Mouse (Mus musculus) forebrain, embryonic 11.5 days (tissue): ENCODE measurements around the gene 1700023F06Rik. TPM values are rescaled to one million over a fixed set of nuclear protein-coding genes. Genes with fewer than 3 reads are reported as not detected.

ENCODE experiments used
- ATAC-seq: fragments of 200-750 bp; cut with Nextera tagmentation; replicated peaks from 2 replicates; pipeline ENCODE4 v1.8.0; 2017; ENCODE audit warnings: moderate TSS enrichment; ENCODE audit not compliant: low FRiP score
- DNase-seq: peaks from one replicate; pipeline ENCODE4 v3.0.0-alpha.2; 2017; ENCODE audit warnings: low spot score
- H3K27ac ChIP-seq: fragments of 300-500 bp; sonication (generic); 2 replicates; pipeline ENCODE4 v1.5.1; 2014; ENCODE audit warnings: low read depth, low read length
- H3K27me3 ChIP-seq: fragments of 300-500 bp; sonication (generic); 2 replicates; pipeline ENCODE4 v1.6.1; 2014; ENCODE audit warnings: mild to moderate bottlenecking, low read length, mixed read lengths; ENCODE audit not compliant: control insufficient read depth, insufficient read depth
- H3K36me3 ChIP-seq: fragments of 300-500 bp; sonication (generic); 2 replicates; pipeline ENCODE4 v1.6.1; 2014; ENCODE audit warnings: mild to moderate bottlenecking, low read length, moderate library complexity, mixed read lengths; ENCODE audit not compliant: control insufficient read depth, insufficient read depth
- H3K4me1 ChIP-seq: fragments of 300-500 bp; sonication (generic); replicated peaks from 2 replicates; pipeline ENCODE4 v1.6.1; 2014; ENCODE audit warnings: low read length, mixed read lengths; ENCODE audit not compliant: control insufficient read depth, insufficient read depth
- H3K4me2 ChIP-seq: fragments of 300-500 bp; sonication (generic); 2 replicates; pipeline ENCODE4 v1.6.1; 2014; ENCODE audit warnings: low read depth, mild to moderate bottlenecking, low read length, moderate library complexity, mixed read lengths; ENCODE audit not compliant: severe bottlenecking
- H3K4me3 ChIP-seq: fragments of 300-500 bp; sonication (generic); 2 replicates; pipeline ENCODE4 v1.5.1; 2014; ENCODE audit warnings: low read depth, low read length
- H3K9ac ChIP-seq: fragments of 300-500 bp; sonication (generic); 2 replicates; pipeline ENCODE4 v1.6.1; 2014; ENCODE audit warnings: low read length
- H3K9me3 ChIP-seq: fragments of 300-500 bp; sonication (generic); 2 replicates; pipeline ENCODE4 v1.6.1; 2016; ENCODE audit warnings: low read length, mixed read lengths; ENCODE audit not compliant: control insufficient read depth
- WGBS: fragments of 180-500 bp; shearing (Covaris S2); extraction: QIAGEN DNeasy Blood & Tissue Kit; methylation state at CpG from one replicate; pipeline ENCODE4 v1.1.7; 2014; 5-methylcytosine and 5-hydroxymethylcytosine counted together
- polyA plus RNA-seq: library from polyadenylated mRNA; unstranded; fragments of >200 nt; fragmentation: Nextera tagmentation; extraction: Ambion mirVana; gene quantifications from 2 replicates; pipeline ENCODE4 v1.2.1, GENCODE M21; 2014

Gene 1700023F06Rik
- polyA plus RNA-seq, 1 experiment from 2014 or later = 0.23 TPM

- ATAC-seq (0 out of 2 replicates have a peak, but pooled peaks have one; percentile 60), DNase-seq (peak; percentile 66)
- H3K27me3 ChIP-seq = peaks cover 49% of the 10 kb centered on the region
- H3K9ac ChIP-seq = peak overlapping the region; percentile 43
- under 1% methylated on average over 58 of the region's 59 CpGs for WGBS
- H3K4me1 ChIP-seq = peaks cover 5% of the 10 kb centered on the region; the same call in 1 of the 2 replicates
- H3K4me3 ChIP-seq = peak overlapping the region; percentile 40
- H3K36me3 ChIP-seq = no peaks in the 10 kb centered on the region
- H3K27ac ChIP-seq = no peak overlapping the region
- H3K9me3 ChIP-seq = no peaks in the 10 kb centered on the region
- peak overlapping the region; percentile 70 for H3K4me2 ChIP-seq
These were observed 9.2 kb downstream of the 1700023F06Rik start for GRCm38 (mm10) chr11:103198911-103199803.

GRCm38 (mm10) chr11:103198339-103198738 lies 10.0 kb downstream of the 1700023F06Rik start:
- no peak overlapping the region; the same call in 1 of the 2 replicates for H3K4me2 ChIP-seq
- ATAC-seq (no peak), DNase-seq (no peak)
- no peak overlapping the region for H3K27ac ChIP-seq
- peaks cover 5% of the 10 kb centered on the region; the same call in 1 of the 2 replicates for H3K4me1 ChIP-seq
- no peaks in the 10 kb centered on the region for H3K36me3 ChIP-seq
- peaks cover 57% of the 10 kb centered on the region for H3K27me3 ChIP-seq
- 2% methylated on average over 16 of the region's 16 CpGs for WGBS
- H3K9ac ChIP-seq = no peak overlapping the region
- no peak overlapping the region; the same call in 1 of the 2 replicates for H3K4me3 ChIP-seq
- no peaks in the 10 kb centered on the region for H3K9me3 ChIP-seq

- H3K4me3 ChIP-seq = no peak overlapping the region
- H3K9me3 ChIP-seq = no peaks in the 10 kb centered on the region
- DNase-seq (no peak), ATAC-seq (no peak)
- peaks cover 67% of the 10 kb centered on the region for H3K27me3 ChIP-seq
- H3K36me3 ChIP-seq = no peaks in the 10 kb centered on the region
- no peak overlapping the region for H3K4me2 ChIP-seq
- H3K4me1 ChIP-seq = peaks cover 11% of the 10 kb centered on the region; the same call in 1 of the 2 replicates
- 78% methylated on average over 4 of the region's 4 CpGs for WGBS
- no peak overlapping the region for H3K27ac ChIP-seq
- no peak overlapping the region for H3K9ac ChIP-seq
These were observed 11.0 kb downstream of the 1700023F06Rik start for GRCm38 (mm10) chr11:103197340-103197739.

- H3K36me3 ChIP-seq = no peaks in the 10 kb centered on the region
- no peak overlapping the region for H3K9ac ChIP-seq
- H3K4me2 ChIP-seq = no peak overlapping the region
- H3K27ac ChIP-seq = no peak overlapping the region
- DNase-seq (no peak), ATAC-seq (no peak)
- H3K4me3 ChIP-seq = no peak overlapping the region
- peaks cover 79% of the 10 kb centered on the region for H3K27me3 ChIP-seq
- H3K9me3 ChIP-seq = no peaks in the 10 kb centered on the region
- H3K4me1 ChIP-seq = peaks cover 11% of the 10 kb centered on the region; the same call in 1 of the 2 replicates
- WGBS = 90% methylated on average over 5 of the region's 5 CpGs
These were observed 12.7 kb downstream of the 1700023F06Rik start for GRCm38 (mm10) chr11:103195656-103196055.

GRCm38 (mm10) chr11:103195236-103195635 lies 13.1 kb downstream of the 1700023F06Rik start:
- DNase-seq (no peak), ATAC-seq (no peak)
- H3K27ac ChIP-seq = no peak overlapping the region
- no peak overlapping the region for H3K9ac ChIP-seq
- H3K4me3 ChIP-seq = no peak overlapping the region
- H3K4me1 ChIP-seq = peaks cover 11% of the 10 kb centered on the region; the same call in 1 of the 2 replicates
- no peaks in the 10 kb centered on the region for H3K36me3 ChIP-seq
- peaks cover 75% of the 10 kb centered on the region for H3K27me3 ChIP-seq
- H3K4me2 ChIP-seq = no peak overlapping the region
- no peaks in the 10 kb centered on the region for H3K9me3 ChIP-seq
- 92% methylated on average over 18 of the region's 18 CpGs for WGBS

- H3K27me3 ChIP-seq = peaks cover 61% of the 10 kb centered on the region
- no peaks in the 10 kb centered on the region for H3K9me3 ChIP-seq
- peaks cover 9% of the 10 kb centered on the region; the same call in 1 of the 2 replicates for H3K4me1 ChIP-seq
- 32% methylated on average over 9 of the region's 9 CpGs for WGBS
- no peak overlapping the region for H3K27ac ChIP-seq
- H3K36me3 ChIP-seq = no peaks in the 10 kb centered on the region
- DNase-seq (no peak), ATAC-seq (no peak)
- no peak overlapping the region for H3K9ac ChIP-seq
- no peak overlapping the region for H3K4me2 ChIP-seq
- H3K4me3 ChIP-seq = no peak overlapping the region
These were observed 14.6 kb downstream of the 1700023F06Rik start for GRCm38 (mm10) chr11:103193825-103194168.

- no peak for ATAC-seq
- peaks cover 55% of the 10 kb centered on the region for H3K27me3 ChIP-seq
- peak overlapping the region; percentile 23 for H3K9ac ChIP-seq
- H3K4me3 ChIP-seq = peak overlapping the region; percentile 16; the same call in 1 of the 2 replicates
- no peaks in the 10 kb centered on the region for H3K36me3 ChIP-seq
- H3K27ac ChIP-seq = no peak overlapping the region
- H3K4me2 ChIP-seq = peak overlapping the region; percentile 55
- no peaks in the 10 kb centered on the region for H3K9me3 ChIP-seq
- WGBS = 4% methylated on average over 41 of the region's 44 CpGs
- peaks cover 6% of the 10 kb centered on the region; the same call in 1 of the 2 replicates for H3K4me1 ChIP-seq
- peak; percentile 71 for DNase-seq
These were observed 15.2 kb downstream of the 1700023F06Rik start for GRCm38 (mm10) chr11:103192956-103193824.

- no peak for ATAC-seq
- Histone ChIP-seq H3K27ac (no peak overlapping the region), H3K9me3 (no peaks in the 10 kb centered on the region), H3K4me3 (peak overlapping the region; percentile 16; the same call in 1 of the 2 replicates), H3K4me1 (peaks cover 6% of the 10 kb centered on the region; the same call in 1 of the 2 replicates), H3K36me3 (no peaks in the 10 kb centered on the region), H3K27me3 (peaks cover 48% of the 10 kb centered on the region), H3K4me2 (peak overlapping the region; percentile 55), H3K9ac (peak overlapping the region; percentile 23)
- 11% methylated on average over 28 of the region's 28 CpGs for WGBS
- DNase-seq = no peak
These were observed 16.0 kb downstream of the 1700023F06Rik start for GRCm38 (mm10) chr11:103192230-103192955.
